In the genomic region with DNA sequence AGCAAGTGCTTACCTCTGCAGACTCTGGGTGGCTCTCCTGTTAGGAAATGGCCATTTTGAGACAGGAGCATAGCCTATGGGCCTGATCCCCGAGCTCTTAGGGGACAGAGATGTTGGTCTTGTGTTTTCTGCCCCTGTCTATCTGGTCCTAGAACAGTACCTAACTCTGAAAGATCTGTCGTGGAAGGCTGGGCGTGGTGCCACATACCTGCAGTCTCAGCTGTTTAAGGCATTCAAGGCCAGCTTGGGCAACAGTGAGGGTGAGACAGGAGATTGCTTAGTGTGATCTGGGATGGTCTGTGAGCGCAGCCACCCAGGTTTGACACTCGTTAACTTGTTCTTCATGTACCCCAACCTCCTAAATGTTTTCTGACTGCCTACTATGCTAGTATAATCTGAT, we compare ENCODE assay signal across 10 mouse cellular contexts. TPM values are rescaled to one million over a fixed set of nuclear protein-coding genes. Genes with fewer than 3 reads are reported as not detected.
DNase-seq lines count a peak whose midpoint lies in the region; ATAC-seq and TF ChIP-seq lines count a peak whose summit lies in the region.
"Had no signal": no experiment of that assay in that cellular context is flagged by ENCODE, and none has a peak within 500 bp of the region (broad histone marks: within the 10 kb centered on the region; RNA-seq: fewer than 3 reads in every experiment).

No protein-coding gene starts in this region.

- peak overlapping the region; percentile 97; the same call in 1 of the 2 replicates for H3K4me2 ChIP-seq in kidney, postnatal 0 days (ENCODE audit: low read length)
- H3K4me2 ChIP-seq in limb, embryonic 15.5 days: 0 out of 2 replicates have a peak overlapping the region, but pooled peaks have one; percentile 93

- H3K36me3 ChIP-seq in kidney, postnatal 0 days (ENCODE audit: insufficient read depth, low read length): 0 out of 2 replicates have a peak, but pooled peaks cover 5% of the 10 kb centered on the region
- peaks cover 8% of the 10 kb centered on the region for H3K36me3 ChIP-seq in limb, embryonic 15.5 days

- 70% methylated on average over 5 of the region's 5 CpGs for WGBS in kidney, postnatal 0 days
- WGBS in limb, embryonic 15.5 days: 75% methylated on average over 5 of the region's 5 CpGs

- no peak overlapping the region for H3K27ac ChIP-seq in kidney, postnatal 0 days
- no peak overlapping the region for H3K27ac ChIP-seq in brown adipose tissue, adult 24 weeks (replicated peaks; ENCODE audit: low read depth, low read length)
- no peak overlapping the region for H3K27ac ChIP-seq in limb, embryonic 15.5 days
- H3K27ac ChIP-seq: midbrain, embryonic 12.5 days had no signal

- ATAC-seq in kidney, postnatal 0 days (replicated peaks; ENCODE audit: low FRiP score, low read depth): no peak
- ATAC-seq in limb, embryonic 15.5 days (ENCODE audit: insufficient number of reproducible peaks, low FRiP score, low TSS enrichment, low read depth): no peak

- DNase-seq in cerebellum, postnatal 10 days: peak; percentile 61 to 66
- no peak for DNase-seq in cerebellum, adult 9-10 months
- DNase-seq in kidney, postnatal 0 days (ENCODE audit: low spot score): no peak
- no peak for DNase-seq in kidney, postnatal 10 days
- DNase-seq in ovary, postnatal 10 days (ENCODE audit: low spot score): no peak
- DNase-seq in retina, embryonic 14.5 days (ENCODE audit: low spot score): no peak
- DNase-seq: right cerebral cortex, postnatal 4 days had no signal

- H3K9ac ChIP-seq in kidney, postnatal 0 days (ENCODE audit: low read depth, low read length): no peak overlapping the region
- no peak overlapping the region for H3K9ac ChIP-seq in limb, embryonic 15.5 days
- H3K9ac ChIP-seq: midbrain, embryonic 12.5 days had no signal

- peaks cover 39% of the 10 kb centered on the region for H3K4me1 ChIP-seq in kidney, postnatal 0 days (replicated peaks; ENCODE audit: insufficient read depth, low read length)
- H3K4me1 ChIP-seq in brown adipose tissue, adult 24 weeks (ENCODE audit: control insufficient read depth, insufficient read depth, insufficient read length, low read length): peaks cover 30% of the 10 kb centered on the region
- H3K4me1 ChIP-seq in limb, embryonic 15.5 days: peaks cover 56% of the 10 kb centered on the region

- H3K27me3 ChIP-seq in kidney, postnatal 0 days (ENCODE audit: insufficient read depth, low read length): no peaks in the 10 kb centered on the region
- no peaks in the 10 kb centered on the region for H3K27me3 ChIP-seq in limb, embryonic 15.5 days
- H3K27me3 ChIP-seq: midbrain, embryonic 12.5 days had no signal

- TF ChIP-seq CTCF in kidney, postnatal 0 days (IDR thresholded peaks at IDR 0.05; ENCODE audit: low read depth): no peak

- no peaks in the 10 kb centered on the region for H3K9me3 ChIP-seq in kidney, postnatal 0 days (replicated peaks; ENCODE audit: low read length)
- no peaks in the 10 kb centered on the region for H3K9me3 ChIP-seq in limb, embryonic 15.5 days
- H3K9me3 ChIP-seq: midbrain, embryonic 12.5 days had no signal

- H3K4me3 ChIP-seq in kidney, postnatal 0 days (replicated peaks; ENCODE audit: low read depth, low read length): no peak overlapping the region
- peak overlapping the region; percentile 16 for H3K4me3 ChIP-seq in brown adipose tissue, adult 24 weeks (ENCODE audit: insufficient read depth, low read depth, low read length)
- H3K4me3 ChIP-seq in limb, embryonic 15.5 days: no peak overlapping the region
- H3K4me3 ChIP-seq: midbrain, embryonic 12.5 days had no signal

RNA-seq across cellular contexts. Expression of a gene that starts 2.4 kb away (rescaled TPM):
- 304 and 348 TPM in 2 replicates for polyA plus RNA-seq in kidney, postnatal 0 days (2015; fragmentation: Nextera tagmentation; extraction: Ambion mirVana)
- 154 and 166 TPM in 2 replicates for polyA plus RNA-seq in brown adipose tissue, adult 24 weeks (2012; ENCODE audit: insufficient read depth, insufficient read length, missing spikeins)
- polyA plus RNA-seq in limb, embryonic 15.5 days (2015; fragmentation: Nextera tagmentation; extraction: Ambion mirVana): 399 and 425 TPM in 2 replicates

Comparison
In these comparisons a context has a peak if more than half of its experiments do, and no peak if none do; other contexts are left out.
1. DNase-seq: peak in cerebellum, postnatal 10 days (2 of 2); none in cerebellum, adult 9-10 months (single experiment), kidney, postnatal 0 days (single experiment), kidney, postnatal 10 days (single experiment), ovary, postnatal 10 days (single experiment) and retina, embryonic 14.5 days (single experiment).